Mouse (Mus musculus) cerebral cortex, adult 2 months (tissue): ENCODE results near the gene Rab11fip4.

Source experiments
- WGBS: fragments of 180-500 bp; shearing (Covaris S2); methylation state at CpG from one replicate; pipeline ENCODE4 v1.1.7; 2018; 5-methylcytosine and 5-hydroxymethylcytosine counted together

Gene Rab11fip4

DNA sequence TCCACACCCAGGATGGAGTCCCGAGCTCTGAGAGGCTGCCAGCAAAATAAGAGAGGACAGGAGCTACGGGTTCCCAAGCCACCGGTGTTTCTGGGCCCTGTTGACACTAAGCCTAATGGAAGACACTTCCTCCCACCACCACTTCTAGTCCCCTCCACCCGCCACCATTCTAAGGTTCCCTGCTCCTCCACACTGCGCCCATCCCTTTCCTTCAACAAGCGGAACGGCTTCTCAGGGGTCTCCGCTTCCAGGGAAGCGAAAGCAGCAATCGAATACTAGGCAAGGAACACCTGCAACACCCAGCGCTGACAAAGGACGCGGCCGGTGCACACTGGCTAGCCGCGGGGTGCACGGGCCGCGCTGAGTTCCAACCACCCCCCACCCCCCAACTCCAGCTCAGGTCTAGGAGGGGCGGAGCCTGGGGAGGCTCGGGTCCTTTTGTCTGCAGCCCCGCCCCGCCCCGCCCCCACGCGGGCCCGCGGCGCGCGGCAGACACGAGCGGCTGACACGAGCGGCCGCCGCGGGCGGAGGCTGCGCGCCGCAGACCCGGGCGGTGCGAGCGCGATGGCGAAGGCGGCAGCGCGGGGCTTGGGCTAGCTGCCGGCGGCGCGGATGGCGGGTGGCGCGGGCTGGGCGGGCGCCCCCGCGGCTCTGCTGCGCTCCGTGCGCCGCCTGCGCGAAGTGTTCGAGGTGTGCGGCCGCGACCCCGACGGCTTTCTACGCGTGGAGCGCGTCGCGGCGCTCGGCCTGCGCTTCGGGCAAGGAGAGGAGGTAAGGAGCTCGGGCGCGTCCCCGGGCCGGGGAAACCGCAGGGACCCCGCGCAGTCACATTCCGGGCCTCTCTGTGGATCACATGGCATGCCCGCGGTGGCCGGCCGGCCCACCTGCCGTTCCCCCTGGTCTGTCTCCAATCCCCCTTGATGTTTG, at the start of gene Rab11fip4:
Gene Rab11fip4, plus strand, starts transcription at position 549 of the 927 bp plus-strand sequence.
- 5% methylated on average over 98 of the region's 98 CpGs for WGBS

DNA sequence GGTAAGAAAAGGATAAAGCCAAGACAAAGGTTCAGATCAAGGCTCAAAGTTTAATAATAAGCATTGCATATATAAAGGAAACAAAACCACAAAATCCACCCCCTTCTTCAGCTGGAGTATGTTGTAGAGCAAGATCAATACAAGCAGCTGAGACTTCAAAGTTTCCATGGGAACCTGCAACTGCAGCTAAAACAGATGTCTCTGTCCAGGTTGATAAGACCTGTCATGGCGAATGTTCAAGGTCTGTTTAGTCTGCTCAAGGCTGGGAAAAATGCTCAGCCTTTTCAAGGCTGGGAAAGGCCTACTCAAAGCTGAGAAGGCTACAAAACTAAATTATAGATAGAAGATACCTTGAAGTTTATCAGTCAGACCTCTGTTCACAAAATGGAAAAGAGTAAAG, 38.4 kb upstream of the Rab11fip4 start:
- 86% methylated on average over 1 of the region's 1 CpGs for WGBS

DNA sequence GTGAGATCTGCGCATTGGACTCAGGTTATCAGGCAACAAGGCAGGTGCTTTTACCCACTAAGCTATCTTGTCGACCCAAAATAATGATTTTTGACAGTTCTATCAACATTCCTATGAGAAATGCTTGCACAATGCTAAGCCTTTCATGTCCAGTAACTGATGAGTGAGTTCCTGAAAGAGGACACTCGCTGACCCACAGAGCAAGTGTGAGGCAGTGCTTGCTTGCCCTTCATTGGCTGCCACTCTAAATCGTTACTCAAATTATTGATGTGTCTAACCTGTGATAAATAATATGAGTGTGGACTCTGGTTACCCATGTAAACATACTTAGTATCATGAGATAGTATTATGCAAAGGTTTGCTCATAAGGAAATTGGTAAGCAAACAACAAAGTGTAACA, 30.5 kb upstream of the Rab11fip4 start:
- WGBS, result 92% methylated on average over 4 of the region's 4 CpGs

DNA sequence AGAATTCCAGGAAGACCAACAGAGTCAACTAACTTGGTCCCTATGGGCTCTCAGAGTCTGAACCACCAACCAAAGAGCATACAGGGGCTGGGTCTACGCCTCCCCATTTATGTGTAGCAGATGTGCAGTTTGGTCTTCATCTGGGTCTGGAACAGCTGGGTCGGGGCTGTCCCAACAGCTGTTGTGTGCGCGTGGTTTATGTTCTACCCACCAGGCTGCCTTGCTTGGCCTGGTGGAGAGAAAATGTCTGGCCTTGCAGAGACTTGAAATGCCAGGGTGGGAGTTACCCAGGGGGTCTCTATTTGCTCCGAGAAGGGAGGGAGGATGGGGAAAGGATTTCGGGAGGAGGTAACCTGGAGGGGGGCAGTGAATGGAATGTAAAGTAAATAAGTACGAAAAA, 27.5 kb upstream of the Rab11fip4 start:
- WGBS, result 92% methylated on average over 7 of the region's 7 CpGs

DNA sequence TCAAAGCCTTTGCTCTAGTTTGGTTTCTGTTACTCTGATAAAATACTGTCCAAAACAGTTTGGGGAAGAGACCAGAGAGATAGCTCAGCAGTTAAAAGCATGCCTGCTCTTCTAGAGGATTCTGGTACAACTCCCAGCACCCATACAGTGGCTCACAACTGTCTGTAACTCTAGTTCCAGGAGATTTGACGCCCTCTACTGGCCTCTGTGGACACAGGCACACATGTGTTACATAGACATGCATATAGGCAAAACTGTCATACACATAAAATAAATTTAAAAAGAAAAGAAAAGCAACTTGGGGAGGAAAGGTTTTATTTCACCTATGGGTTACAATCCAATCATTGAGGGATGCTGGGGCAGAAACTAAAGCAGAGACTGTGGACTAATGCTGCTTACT, 24.1 kb upstream of the Rab11fip4 start:
- 65% methylated on average over 1 of the region's 1 CpGs for WGBS

DNA sequence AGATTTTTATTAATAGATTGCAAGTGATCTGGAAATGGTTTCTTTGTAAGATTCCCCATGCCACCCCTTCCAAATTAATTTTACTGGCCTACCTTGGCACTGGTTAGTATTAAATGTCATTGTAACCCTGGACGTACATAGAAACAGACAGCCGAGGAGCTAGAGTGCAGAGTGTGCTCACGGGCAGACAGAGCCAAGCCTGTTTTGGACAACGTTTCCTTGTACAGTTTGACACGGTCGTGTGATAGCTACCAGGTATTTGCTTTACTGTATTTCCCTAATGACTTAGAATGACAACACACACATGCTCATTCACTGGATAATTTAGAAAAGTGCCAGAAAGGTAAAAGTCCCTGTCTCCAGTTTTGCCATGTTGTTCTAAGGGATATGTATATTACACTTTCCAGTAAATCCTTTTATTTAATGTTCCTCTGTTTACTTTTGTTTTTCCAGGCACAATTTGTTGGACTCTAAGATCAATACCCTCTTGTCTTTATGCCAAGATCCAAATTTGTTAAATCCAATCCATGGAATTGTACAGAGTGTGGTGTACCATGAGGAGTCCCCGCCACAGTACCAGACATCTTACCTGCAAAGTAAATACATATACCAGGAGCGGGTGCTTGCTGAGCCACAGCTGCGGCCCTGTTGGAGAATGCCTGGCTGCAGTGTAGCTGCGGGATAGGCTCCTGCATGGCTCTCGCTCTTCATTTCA, 22.7 kb upstream of the Rab11fip4 start:
- WGBS, result 90% methylated on average over 11 of the region's 11 CpGs

DNA sequence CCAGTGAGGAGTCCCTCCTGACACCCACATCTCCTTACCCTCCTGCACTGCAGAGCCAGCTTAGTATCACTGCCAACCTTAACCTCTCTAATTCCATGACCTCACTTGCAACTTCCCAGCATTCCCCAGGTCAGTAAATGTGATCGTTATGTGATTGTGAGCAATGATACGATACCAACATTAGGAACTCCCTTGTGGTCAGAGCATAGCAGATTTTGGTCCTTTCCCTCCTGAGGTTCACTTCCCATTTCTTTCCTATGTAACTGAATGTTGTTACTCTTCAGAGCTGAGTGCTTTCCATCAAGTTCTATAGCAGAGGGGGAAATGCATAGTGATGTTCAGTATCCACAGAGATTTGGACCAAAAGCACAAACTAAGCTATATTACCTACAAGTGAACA, 20.7 kb upstream of the Rab11fip4 start:
- 86% methylated on average over 2 of the region's 2 CpGs for WGBS

DNA sequence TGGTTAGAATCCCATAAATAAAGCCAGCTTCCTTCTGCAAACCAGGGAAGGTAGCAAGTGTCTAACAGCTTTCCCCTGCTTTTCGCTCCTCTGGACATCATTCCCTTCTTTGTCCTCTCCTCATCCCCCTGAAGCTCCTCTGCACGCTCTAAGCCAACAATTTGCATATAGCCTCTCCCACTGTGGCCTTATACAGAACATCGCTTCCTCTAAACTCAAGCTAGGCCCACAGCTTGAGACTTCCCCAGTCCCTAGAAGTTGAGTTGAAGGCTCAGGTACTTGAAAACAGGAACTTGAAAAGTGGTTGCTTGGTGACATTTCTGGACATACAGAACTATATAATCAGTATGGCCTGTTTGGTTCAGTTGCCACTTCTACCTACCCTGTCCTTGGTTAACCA, 17.2 kb upstream of the Rab11fip4 start:
- 74% methylated on average over 3 of the region's 3 CpGs for WGBS

DNA sequence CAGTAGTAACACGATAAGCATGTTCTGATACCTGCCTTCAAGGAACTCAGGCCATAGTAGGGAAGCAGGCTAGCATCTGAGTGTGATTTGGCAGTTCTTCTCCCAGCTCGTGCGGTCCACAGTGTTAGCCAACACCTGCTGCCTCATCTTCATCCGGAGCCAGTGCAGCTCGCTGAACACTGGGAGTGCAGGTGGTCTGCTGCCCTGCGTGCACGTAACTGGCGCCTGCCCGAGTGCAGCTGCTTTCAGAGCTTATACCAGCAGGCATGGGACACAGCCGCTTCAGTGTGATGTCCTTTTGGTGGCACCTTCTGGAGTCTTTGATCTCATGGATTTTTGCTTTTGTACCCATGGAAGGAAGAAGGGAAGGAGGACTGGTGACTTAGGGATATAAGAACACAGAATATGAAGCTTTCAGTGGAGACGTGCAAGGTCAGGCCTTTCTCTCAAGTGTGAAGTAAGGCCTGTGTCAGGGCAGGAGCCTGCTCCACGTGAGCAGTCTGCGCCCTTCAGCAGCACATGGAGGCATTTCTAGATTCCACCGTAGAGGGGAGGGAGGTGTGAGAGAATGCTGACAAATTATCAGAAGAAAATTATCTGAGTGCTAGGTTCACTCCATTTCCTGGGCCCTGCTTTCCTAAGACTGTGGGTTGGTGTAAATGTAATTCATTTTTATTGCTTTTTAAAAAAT, 15.5 kb upstream of the Rab11fip4 start:
- WGBS, result 73% methylated on average over 14 of the region's 14 CpGs

DNA sequence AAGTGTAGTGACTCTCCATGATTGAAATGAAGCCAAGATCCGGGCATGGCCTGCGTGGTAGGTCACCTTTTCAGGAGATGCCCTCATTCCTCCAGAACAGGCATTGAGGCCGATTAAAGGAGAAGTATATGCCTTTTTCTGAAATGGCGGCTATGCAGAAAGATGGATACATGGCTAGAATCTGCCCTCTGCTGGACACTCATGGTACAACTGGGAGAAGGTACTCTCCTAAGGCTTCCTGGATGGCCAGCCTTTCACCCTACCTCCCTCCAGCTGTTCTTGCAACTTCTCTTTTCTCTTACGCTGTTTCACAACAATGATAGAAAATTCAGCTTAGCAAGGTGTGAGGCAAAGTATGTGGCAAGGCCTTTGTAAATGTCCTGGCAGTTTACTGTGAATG, 13.3 kb upstream of the Rab11fip4 start:
- 32% methylated on average over 5 of the region's 5 CpGs for WGBS

DNA sequence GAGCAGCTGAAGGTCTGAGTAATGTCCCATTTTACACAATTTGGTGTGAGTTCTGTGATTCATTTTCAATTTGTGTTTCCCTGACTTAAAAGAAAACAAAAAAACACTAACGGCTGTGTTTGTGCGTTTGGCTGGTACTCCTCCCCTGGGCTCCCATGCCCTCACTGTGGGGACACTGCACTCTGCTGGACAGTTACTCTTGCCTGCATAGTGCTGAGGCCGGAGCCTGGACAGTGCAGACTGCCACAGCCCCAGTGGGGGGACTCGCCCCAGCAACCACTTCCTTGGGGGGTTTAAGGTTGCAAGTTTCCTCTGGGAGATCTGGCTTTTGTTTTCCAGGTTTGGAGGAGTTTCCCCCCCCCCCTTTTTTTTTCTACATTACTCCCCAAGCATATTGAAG, 10.4 kb upstream of the Rab11fip4 start:
- 44% methylated on average over 4 of the region's 4 CpGs for WGBS

DNA sequence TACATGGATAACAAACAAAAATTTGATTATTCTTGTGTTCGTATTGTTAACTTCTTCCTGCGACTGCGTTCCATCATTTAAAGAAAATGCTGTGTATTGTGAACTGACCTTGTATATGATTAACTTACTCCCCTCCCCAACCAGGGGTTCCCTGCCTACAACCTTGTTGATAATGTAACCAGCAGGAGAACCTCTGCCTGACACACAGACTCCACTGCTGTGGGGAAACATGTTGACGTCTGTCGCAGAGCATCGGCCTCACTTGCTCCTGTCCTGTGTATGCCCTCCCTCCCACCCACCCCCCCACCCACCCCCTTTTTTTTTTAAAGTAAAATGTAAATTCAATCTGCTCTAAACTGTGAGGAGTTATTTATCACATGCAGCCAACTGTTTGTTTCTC, 9.8 kb upstream of the Rab11fip4 start:
- 90% methylated on average over 6 of the region's 6 CpGs for WGBS

DNA sequence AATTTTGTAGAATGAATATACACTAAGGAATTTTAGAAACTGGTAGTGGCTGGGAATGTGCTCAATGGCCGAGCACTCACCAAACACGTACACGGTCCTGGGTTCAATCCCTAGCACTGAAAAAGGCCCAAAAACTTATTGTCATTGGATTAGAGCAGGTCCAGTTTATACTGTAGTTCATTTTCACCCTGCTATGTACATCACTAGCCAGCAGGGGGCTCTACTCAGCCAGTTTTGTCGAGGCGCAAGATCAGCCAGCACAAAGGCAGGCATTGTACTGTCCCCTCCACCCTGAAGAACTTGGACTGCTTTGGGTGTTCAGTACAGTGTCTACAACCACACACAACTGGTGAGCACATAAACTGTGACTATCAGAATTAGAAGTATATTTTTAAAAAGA, 6.8 kb upstream of the Rab11fip4 start:
- WGBS, result 2% methylated on average over 5 of the region's 5 CpGs

DNA sequence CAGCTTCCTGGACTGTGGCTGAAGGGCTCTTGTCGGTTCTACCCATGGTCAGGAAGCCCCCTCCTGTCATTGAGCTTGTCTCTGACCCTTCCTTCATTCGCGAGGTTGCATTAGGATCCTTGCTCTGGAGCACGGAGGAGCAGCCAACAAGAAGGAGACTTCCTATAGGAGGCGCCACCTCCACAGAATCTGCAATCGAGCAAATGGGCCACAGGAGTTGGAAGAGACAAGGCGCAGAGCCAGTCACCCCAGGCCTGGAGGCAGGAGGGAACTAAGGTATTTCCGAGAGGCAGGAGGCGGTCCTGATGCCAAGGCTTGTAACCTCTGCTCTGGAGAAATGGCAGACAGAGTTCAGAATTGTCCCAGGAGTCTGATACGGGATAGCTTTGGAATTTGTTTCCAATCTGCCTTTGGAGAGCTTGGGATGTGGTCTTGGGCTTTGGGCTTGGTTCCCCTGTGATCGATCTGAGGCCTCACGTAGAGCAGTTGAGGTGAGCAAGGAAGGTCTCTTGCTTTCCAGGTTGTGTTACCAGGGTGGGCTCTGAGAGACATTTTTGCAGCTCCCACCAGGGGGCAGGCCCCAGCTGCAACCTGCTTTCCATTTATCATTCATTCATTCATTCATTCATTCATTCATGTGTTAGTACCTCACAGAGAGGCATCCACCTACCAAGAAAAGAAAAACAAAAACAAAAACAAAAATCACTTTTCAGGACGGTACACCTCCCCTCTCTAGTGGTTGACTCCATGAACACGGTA, 1.5 kb upstream of the Rab11fip4 start:
- WGBS, result 64% methylated on average over 14 of the region's 14 CpGs

DNA sequence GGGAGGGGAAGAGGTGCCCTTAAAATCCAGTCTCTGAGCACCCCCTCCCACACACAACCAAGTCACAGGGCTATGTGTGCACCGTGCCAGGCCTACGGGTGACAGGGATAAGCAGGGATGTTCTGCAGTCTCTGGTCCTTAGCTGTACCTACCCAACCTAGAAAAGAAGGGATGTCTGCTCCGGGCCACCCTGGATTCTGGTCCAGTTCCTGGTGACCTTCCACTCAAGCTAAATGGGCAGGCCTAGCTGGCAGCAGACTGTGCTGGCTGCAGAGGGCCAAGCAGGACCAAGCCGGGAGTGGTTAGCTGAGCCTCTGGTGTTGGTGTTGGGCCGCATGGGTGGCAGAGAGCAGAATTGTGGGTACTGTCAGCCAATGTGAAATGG, 571 bp downstream of the Rab11fip4 start:
- 15% methylated on average over 5 of the region's 5 CpGs for WGBS

DNA sequence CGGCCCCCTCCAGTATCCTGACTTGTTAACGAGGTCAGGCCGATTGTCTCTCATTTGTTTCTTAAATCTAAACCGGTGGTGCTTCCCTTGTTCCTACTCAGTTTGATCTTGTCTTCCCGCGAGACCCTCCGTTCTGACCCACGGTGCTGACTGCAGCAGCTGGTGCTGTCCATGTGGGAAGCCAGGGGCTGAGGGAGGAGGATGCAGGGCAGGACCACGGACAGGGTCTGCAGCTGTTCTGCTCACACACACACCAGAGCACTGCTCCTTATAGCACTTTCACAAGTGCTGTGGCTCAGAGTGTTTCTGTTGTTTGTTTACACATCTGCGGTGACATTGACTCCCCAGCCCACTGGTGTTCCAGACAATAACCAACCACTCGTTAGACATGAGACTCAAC, 2.5 kb downstream of the Rab11fip4 start:
- 33% methylated on average over 11 of the region's 11 CpGs for WGBS

DNA sequence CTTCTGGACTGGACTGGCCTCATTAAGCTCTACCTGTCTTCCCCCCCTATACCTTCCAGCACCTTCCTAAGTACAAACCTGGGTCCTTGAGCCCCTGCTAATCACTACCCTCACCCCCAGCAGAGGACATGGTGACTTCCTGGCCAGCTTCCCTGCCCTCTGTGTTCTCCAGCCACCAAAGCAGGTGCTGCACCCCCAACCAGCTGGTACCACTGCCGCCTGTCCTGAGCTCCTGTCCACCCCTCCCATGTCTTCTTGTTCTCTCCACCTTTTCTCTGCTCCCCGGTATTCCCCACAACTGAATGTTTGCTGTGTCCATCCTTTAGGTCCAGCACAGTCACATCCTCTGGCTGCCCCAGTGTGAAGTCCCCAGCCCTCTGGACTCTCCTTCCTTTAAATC, 19.4 kb downstream of the Rab11fip4 start:
- 44% methylated on average over 2 of the region's 2 CpGs for WGBS

DNA sequence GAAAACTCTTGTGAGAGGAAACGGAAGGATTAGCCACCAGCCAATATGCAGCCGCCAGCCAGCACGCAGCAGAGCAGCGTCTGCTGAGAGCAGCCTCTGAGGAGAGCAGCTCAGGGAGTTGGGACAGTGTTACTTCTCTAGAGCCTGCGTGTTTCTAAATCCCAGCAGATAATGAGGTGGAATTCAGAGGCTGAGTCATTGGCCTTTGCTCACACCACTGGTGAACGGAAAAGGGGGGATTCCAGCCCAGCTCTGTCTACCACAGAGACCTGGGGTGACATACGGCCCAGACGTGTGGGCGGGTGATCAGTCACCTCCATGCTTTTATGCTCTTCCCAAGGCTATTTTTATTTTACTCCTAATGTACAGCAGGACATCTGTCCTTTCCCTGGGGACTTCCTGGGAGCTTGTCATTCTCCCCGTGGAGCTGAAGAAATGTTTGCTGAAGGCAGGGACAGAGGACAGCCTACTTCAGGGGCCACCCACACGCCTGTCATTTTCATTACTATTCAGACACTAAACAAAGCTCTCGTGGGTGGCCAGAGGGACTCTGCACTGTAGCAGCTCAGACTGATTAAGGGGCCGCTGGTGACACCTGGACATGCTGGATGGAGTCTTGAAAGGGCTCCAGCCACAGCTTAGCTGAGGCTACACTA, 20.1 kb downstream of the Rab11fip4 start:
- WGBS, result 15% methylated on average over 13 of the region's 13 CpGs

DNA sequence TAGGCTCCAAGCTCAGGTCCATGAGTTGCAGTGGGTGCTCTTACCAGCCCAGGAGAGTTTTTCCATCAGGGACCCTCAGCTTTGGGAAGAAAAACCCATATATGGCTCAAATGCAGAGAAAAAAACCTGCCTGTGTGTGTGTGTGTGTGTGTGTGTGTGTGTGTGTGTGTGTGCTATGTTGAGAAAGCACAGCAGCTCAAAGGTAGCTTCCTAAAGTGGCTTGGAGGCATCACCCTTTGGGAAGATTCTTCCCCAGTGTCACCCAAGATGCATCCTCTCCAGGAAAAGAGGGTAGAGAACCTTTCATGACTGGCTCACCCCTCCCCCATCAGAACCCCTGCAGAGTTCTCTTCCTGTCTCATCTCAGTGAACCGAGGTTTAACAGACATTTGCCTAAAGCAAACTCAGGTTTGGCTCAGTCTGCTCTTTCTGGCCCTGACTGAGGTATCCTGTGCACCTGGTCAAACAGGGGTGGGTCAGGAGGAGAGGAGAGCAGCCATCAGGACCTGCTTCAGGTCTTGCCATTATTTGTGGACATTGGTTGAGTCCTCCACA, 21.1 kb downstream of the Rab11fip4 start:
- WGBS, result 5% methylated on average over 1 of the region's 1 CpGs

DNA sequence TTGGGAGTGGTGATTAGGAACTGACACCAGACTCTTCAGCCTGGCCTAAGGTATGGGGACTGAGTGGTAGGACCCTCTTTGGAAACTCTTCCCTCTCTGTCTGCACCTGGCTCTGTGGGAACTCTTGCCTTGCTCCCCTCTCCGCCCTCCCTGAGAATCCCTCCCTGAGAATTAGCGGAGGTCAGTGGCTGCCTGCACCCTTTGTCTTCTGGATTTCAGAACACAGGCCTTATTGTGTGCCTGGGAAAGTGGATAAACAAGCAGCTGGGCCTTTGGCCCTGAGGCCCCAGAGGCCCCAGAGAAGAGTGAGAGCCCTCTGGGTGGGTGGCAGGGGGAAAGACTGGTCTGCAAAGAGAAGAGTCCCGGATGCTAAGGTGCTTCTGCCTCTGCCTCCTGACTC, 22.1 kb downstream of the Rab11fip4 start:
- WGBS, result 69% methylated on average over 3 of the region's 3 CpGs

DNA sequence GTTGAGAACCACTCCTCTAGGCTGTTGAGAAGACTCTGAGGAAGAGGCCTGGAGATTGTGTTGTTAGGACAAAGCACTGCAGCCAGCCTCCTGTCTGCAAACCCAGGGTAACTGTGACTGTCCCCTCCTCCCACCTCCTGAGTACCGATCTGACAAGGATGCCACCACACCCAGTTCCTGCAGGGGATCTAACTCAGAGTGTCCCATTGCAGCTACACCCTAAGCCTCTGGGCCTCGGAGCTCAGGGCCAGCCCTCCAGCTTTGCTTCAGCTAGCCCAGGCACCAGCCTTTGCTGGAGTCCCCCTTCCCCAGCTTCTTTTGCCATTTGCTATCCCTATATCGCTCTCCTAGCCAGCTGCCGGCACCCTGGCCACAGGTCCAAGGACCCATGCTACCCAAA, 22.7 kb downstream of the Rab11fip4 start:
- WGBS, result 68% methylated on average over 4 of the region's 4 CpGs
